Mouse (Mus musculus) CH12.LX (cell line): ENCODE data around the gene Sh2b1.

Experiments
- CTCF ChIP-seq, 2 experiments: IDR thresholded peaks in 1 of 2; conservative IDR thresholded peaks in 1 of 2; 2 replicates each; pipeline ENCODE4 v1.5.1; 2011 to 2012; ENCODE audit warnings: low read depth in 2 of 2, low read length in 2 of 2, improper control_type of control experiment in 1 of 2, inconsistent platforms in 1 of 2, mild to moderate bottlenecking in 1 of 2, moderate library complexity in 1 of 2
- GABPA ChIP-seq: IDR thresholded peaks from 2 replicates; pipeline ENCODE4 v1.6.1; 2012; ENCODE audit warnings: low read depth, low read length, improper control_type of control experiment, inconsistent platforms; ENCODE audit not compliant: insufficient replicate concordance
- MAX ChIP-seq: IDR thresholded peaks from 2 replicates; pipeline ENCODE4 v1.6.1; 2011; ENCODE audit warnings: low read length, improper control_type of control experiment
- MEF2A ChIP-seq: IDR thresholded peaks from 2 replicates; pipeline ENCODE4 v1.6.1; 2014; ENCODE audit warnings: low read depth, mild to moderate bottlenecking, inconsistent platforms, low read length, improper control_type of control experiment, borderline replicate concordance
- NELFE ChIP-seq: IDR thresholded peaks from 2 replicates; pipeline ENCODE4 v1.6.1; 2011; ENCODE audit warnings: low read depth, low read length, improper control_type of control experiment
- POLR2A ChIP-seq: IDR thresholded peaks from 2 replicates; pipeline ENCODE4 v1.6.1; 2011; ENCODE audit warnings: low read depth, mild to moderate bottlenecking, improper control_type of control experiment, low read length
- RCOR1 ChIP-seq: conservative IDR thresholded peaks from 2 replicates; pipeline ENCODE4 v1.6.1; 2012; ENCODE audit warnings: low read depth, mild to moderate bottlenecking, inconsistent platforms, low read length, improper control_type of control experiment
- SIN3A ChIP-seq: IDR thresholded peaks from 2 replicates; pipeline ENCODE4 v1.6.1; 2012; ENCODE audit warnings: low read length, improper control_type of control experiment, inconsistent platforms
- TBP ChIP-seq: conservative IDR thresholded peaks from 2 replicates; pipeline ENCODE4 v1.6.1; 2011; ENCODE audit warnings: low read depth, low read length, improper control_type of control experiment
- USF1 ChIP-seq: IDR thresholded peaks from 2 replicates; pipeline ENCODE4 v1.6.1; 2014; ENCODE audit warnings: low read depth, mild to moderate bottlenecking, inconsistent platforms, low read length, improper control_type of control experiment

GRCm38 (mm10) chr7:126440134-126440533 is 35.1 kb downstream of the Sh2b1 start:
- TF ChIP-seq CTCF (conservative IDR thresholded peaks at IDR 0.05 in 1 of 2, IDR thresholded peaks at IDR 0.05 in 1 of 2; ENCODE audit: low read depth in 2 of 2, low read length in 2 of 2), result no peak
- no peak for TF ChIP-seq RCOR1
- TF ChIP-seq GABPA, result no peak
- no peak for TF ChIP-seq MEF2A
- TF ChIP-seq NELFE, result no peak
- no peak for TF ChIP-seq USF1
- TF ChIP-seq MAX, result no peak
- no peak for TF ChIP-seq POLR2A
- TF ChIP-seq SIN3A, result no peak
- no peak for TF ChIP-seq TBP
